Mouse (Mus musculus) kidney, embryonic 16.5 days (tissue): ENCODE results near the gene Gm49353. TPM values are rescaled to one million over a fixed set of nuclear protein-coding genes. Genes with fewer than 3 reads are reported as not detected.

Experiments used
- polyA plus RNA-seq: library from polyadenylated mRNA; unstranded; fragments of >200 nt; fragmentation: Nextera tagmentation; extraction: Ambion mirVana; gene quantifications from 2 replicates; pipeline ENCODE4 v1.2.1, GENCODE M21; 2015

The Gm49353 gene
- polyA plus RNA-seq, 1 experiment from 2014 or later = not detected

Other genes starting within 250 kb of the Gm49353 start
- gene 2310057J18Rik, start 212.7 kb upstream of the Gm49353 start, polyA plus RNA-seq = not detected in 2 replicates
- 0.35 and 1.2 TPM in 2 replicates for gene Soga3, start 55.1 kb upstream of the Gm49353 start, polyA plus RNA-seq
- gene 9330159F19Rik, start 12.7 kb downstream of the Gm49353 start, polyA plus RNA-seq = 0.06 and 0.12 TPM in 2 replicates
- 33.2 and 33.7 TPM in 2 replicates for gene Echdc1, start 114.2 kb downstream of the Gm49353 start, polyA plus RNA-seq
- 54.7 and 57.4 TPM in 2 replicates for gene Rnf146, start 163.5 kb downstream of the Gm49353 start, polyA plus RNA-seq